Mouse (Mus musculus) ES-E14 (cell line): Measurements from ENCODE around the gene H1f0. TPM values are rescaled to one million over a fixed set of nuclear protein-coding genes. Genes with fewer than 3 reads are reported as not detected.

ENCODE experiments used
- DNase-seq: peaks from one replicate; pipeline ENCODE4 v3.0.0-alpha.2; 2013; ENCODE audit warnings: low read depth, low spot score
- H3K27ac ChIP-seq: 2 replicates; pipeline ENCODE4 v1.5.1; 2012; ENCODE audit warnings: low read depth, mild to moderate bottlenecking, low read length, moderate library complexity, mixed read lengths; ENCODE audit not compliant: poor library complexity, insufficient read depth, severe bottlenecking
- H3K36me3 ChIP-seq: 2 replicates; pipeline ENCODE4 v1.6.1; 2012; ENCODE audit warnings: mild to moderate bottlenecking, low read length, moderate library complexity, mixed read lengths; ENCODE audit not compliant: control insufficient read depth, poor library complexity, insufficient read depth, severe bottlenecking
- H3K4me1 ChIP-seq, 2 experiments: fragments of 150-350 bp in 1 of 2; sonication (generic) in 1 of 2; 2 replicates each; pipeline ENCODE4 v1.6.1; 2012; ENCODE audit warnings: low read length in 2 of 2, mild to moderate bottlenecking in 1 of 2, mixed read lengths in 1 of 2; ENCODE audit not compliant: control insufficient read depth in 2 of 2, insufficient read depth in 2 of 2, poor library complexity in 1 of 2
- H3K4me3 ChIP-seq, 2 experiments: fragments of 150-350 bp in 1 of 2; sonication (generic) in 1 of 2; 2 replicates each; pipeline ENCODE4 v1.5.1; 2012; ENCODE audit warnings: low read length in 2 of 2, low read depth in 1 of 2, mild to moderate bottlenecking in 1 of 2, mixed read lengths in 1 of 2; ENCODE audit not compliant: insufficient read depth in 1 of 2, poor library complexity in 1 of 2, severe bottlenecking in 1 of 2
- H3K9ac ChIP-seq: 2 replicates; pipeline ENCODE4 v1.6.1; 2012; ENCODE audit warnings: low read depth, mild to moderate bottlenecking, low read length, mixed read lengths; ENCODE audit not compliant: poor library complexity, insufficient read depth, severe bottlenecking
- H3K9me3 ChIP-seq: fragments of 150-350 bp; sonication (generic); 2 replicates; pipeline ENCODE4 v1.6.1; 2012; ENCODE audit warnings: low read depth, mild to moderate bottlenecking, low read length; ENCODE audit not compliant: control insufficient read depth, insufficient read depth
- CHD2 ChIP-seq: IDR thresholded peaks from 2 replicates; pipeline ENCODE4 v1.6.1; 2014; ENCODE audit warnings: mild to moderate bottlenecking, low read depth, low read length, inconsistent platforms
- HCFC1 ChIP-seq: IDR thresholded peaks from 2 replicates; pipeline ENCODE4 v1.6.1; 2012; ENCODE audit warnings: low read length, inconsistent platforms, borderline replicate concordance; ENCODE audit not compliant: insufficient read depth
- MAFK ChIP-seq: IDR thresholded peaks from 2 replicates; pipeline ENCODE4 v1.6.1; 2014; ENCODE audit warnings: mild to moderate bottlenecking, low read depth, low read length, inconsistent platforms; ENCODE audit not compliant: insufficient read depth
- ZC3H11A ChIP-seq: IDR thresholded peaks from 2 replicates; pipeline ENCODE4 v1.6.1; 2012; ENCODE audit warnings: low read depth, mild to moderate bottlenecking, inconsistent platforms, low read length, borderline replicate concordance
- ZNF384 ChIP-seq: IDR thresholded peaks from 2 replicates; pipeline ENCODE4 v1.6.1; 2012; ENCODE audit warnings: low read depth, low read length, inconsistent platforms
- in situ Hi-C, 2 experiments: fragments of 600-800 bp; cut with MboI; formaldehyde crosslinking; loops; one replicate each; pipeline ENCODE4 v1.15.1; 2025; ENCODE audit warnings: low sequenced_read_pairs in 2 of 2, inconsistent platforms in 1 of 2; ENCODE audit not compliant: unreplicated experiment in 2 of 2
- total RNA-seq: library from RNA; depleted of rRNA; stranded (reverse); fragments of 300-350 nt; gene quantifications from 2 replicates; pipeline ENCODE4 v1.2.3, GENCODE M21; 2012; rRNA removed

The H1f0 gene
- total RNA-seq, 1 experiment, result 41.0 TPM

DNA sequence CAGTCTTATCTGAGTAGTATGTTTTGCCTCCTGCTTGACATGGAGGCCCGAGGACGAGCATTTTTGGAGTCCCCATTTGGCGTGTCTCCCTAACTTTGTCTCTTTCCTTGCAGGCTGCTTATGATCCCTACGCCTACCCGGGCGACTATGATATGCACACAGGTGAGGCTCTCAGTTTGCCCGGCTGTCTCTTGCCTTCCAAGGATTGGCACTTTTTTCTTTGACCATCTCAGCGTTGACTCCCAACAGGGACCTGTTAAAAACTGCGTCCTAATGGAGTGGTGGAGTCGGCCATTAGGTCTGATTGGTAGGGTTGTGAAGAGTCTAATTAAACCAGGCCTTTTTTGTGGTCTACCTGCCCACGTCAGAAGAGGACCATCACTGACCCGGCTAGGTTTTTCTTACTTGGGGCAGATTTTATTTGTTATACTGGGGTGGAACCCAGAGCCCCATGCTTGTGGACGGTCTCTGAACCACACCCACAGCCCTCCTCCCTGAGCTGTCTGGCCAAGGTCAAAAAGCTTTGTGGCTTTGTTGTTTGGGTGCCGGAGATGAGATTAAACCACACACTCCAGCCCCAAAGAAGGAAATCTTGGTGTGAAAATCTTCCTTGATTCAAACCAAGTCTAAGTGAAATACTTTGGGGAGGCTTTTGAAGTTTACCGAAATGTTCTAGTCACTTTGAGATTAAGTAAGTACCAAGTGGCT lies 47.6 kb downstream of the H1f0 start:
- Histone ChIP-seq H3K27ac (peak overlapping the region; percentile 81; the same call in 1 of the 2 replicates), H3K9ac (peak overlapping the region; percentile 98), H3K36me3 (peaks cover 33% of the 10 kb centered on the region), H3K4me1 (peaks cover 0 to 16% of the 10 kb centered on the region in 2 experiments; a peak in 1 of 4 replicates), H3K9me3 (no peaks in the 10 kb centered on the region), H3K4me3 (peak overlapping the region; percentile 97 to 98)
- DNase-seq, result peak; percentile 35
- in situ Hi-C loops, result no loop called here
- no peak for TF ChIP-seq HCFC1
- TF ChIP-seq CHD2, result no peak
- TF ChIP-seq ZC3H11A, result no peak
- TF ChIP-seq MAFK, result no peak
- no peak for TF ChIP-seq ZNF384

DNA sequence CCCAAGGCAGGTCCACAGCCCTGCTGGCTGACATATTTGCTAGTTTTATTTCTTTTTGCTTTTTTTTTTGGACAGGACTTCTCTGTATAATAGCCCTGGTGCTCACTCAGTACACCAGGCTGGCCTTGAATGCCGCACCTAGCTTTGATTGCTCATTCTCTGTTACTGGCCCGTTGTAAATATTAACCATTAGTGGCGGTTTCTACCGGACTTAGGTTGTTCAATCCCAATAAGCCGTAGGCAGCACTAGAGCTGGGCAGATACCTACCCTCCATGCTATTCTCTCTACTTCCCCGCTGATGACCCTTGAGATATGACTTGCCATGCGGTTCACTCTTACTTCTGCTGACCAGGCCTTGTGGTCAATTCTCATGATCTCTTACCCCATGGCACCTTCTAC lies 51.3 kb downstream of the H1f0 start:
- in situ Hi-C loops, result no loop called here
- Histone ChIP-seq H3K9ac (no peak overlapping the region), H3K27ac (no peak overlapping the region), H3K4me3 (no peak overlapping the region), H3K36me3 (peaks cover 63% of the 10 kb centered on the region), H3K4me1 (peaks cover 0 to 11% of the 10 kb centered on the region in 2 experiments; a peak in 1 of 4 replicates), H3K9me3 (no peaks in the 10 kb centered on the region)
- DNase-seq, result no peak
- TF ChIP-seq ZNF384 (no peak), MAFK (no peak), CHD2 (no peak), HCFC1 (no peak), ZC3H11A (no peak)

Other genes starting within 250 kb of the H1f0 start
- 3.8 and 5.0 TPM in 2 replicates for gene Card10, start 225.4 kb upstream of the H1f0 start, total RNA-seq
- gene Cdc42ep1, start 185.8 kb upstream of the H1f0 start, total RNA-seq, result 4.7 and 8.3 TPM in 2 replicates
- 4.2 TPM in 1 of 2 replicates, not detected in the other for gene Lgals2, start 172.9 kb upstream of the H1f0 start, total RNA-seq
- gene Gga1, start 151.3 kb upstream of the H1f0 start, total RNA-seq, result 18.4 and 23.3 TPM in 2 replicates
- gene Gm49510, start 128.8 kb upstream of the H1f0 start, total RNA-seq, result 0.11 TPM in 1 of 2 replicates, not detected in the other
- gene Sh3bp1, start 128.7 kb upstream of the H1f0 start, total RNA-seq, result 10.5 and 17.3 TPM in 2 replicates
- gene Pdxp, start 114.5 kb upstream of the H1f0 start, total RNA-seq, result 15.8 and 19.7 TPM in 2 replicates
- 541 and 1,081 TPM in 2 replicates for gene Lgals1, start 101.7 kb upstream of the H1f0 start, total RNA-seq
- 26.1 and 26.6 TPM in 2 replicates for gene Nol12, start 93.5 kb upstream of the H1f0 start, total RNA-seq
- gene Triobp, start 80.7 kb upstream of the H1f0 start, total RNA-seq, result 30.6 and 33.8 TPM in 2 replicates
- gene Galr3, start 13.4 kb downstream of the H1f0 start, total RNA-seq, result not detected in 2 replicates
- gene Ankrd54, start 34.4 kb downstream of the H1f0 start, total RNA-seq, result 25.4 and 28.5 TPM in 2 replicates
- 358 and 380 TPM in 2 replicates for gene Eif3l, start 46.7 kb downstream of the H1f0 start, total RNA-seq
- 7.7 and 7.8 TPM in 2 replicates for gene Micall1, start 80.4 kb downstream of the H1f0 start, total RNA-seq
- gene Polr2f, start 112.6 kb downstream of the H1f0 start, total RNA-seq, result 238 and 318 TPM in 2 replicates
- gene 1700088E04Rik, start 112.8 kb downstream of the H1f0 start, total RNA-seq, result 1.9 and 2.6 TPM in 2 replicates
- gene Sox10, start 136.8 kb downstream of the H1f0 start, total RNA-seq, result 0.31 and 0.42 TPM in 2 replicates
- 61.0 and 85.9 TPM in 2 replicates for gene Pick1, start 200.7 kb downstream of the H1f0 start, total RNA-seq
- gene Gm49486, start 200.9 kb downstream of the H1f0 start, total RNA-seq, result 0.16 and 0.36 TPM in 2 replicates
- gene Slc16a8, start 226.3 kb downstream of the H1f0 start, total RNA-seq, result 0.58 and 0.69 TPM in 2 replicates